Mouse (Mus musculus): ENCODE data around the gene Tsc22d3. TPM values are rescaled to one million over a fixed set of nuclear protein-coding genes. Genes with fewer than 3 reads are reported as not detected.
"Not testable (repeated sequence)": the region's sequence is repeated elsewhere in the genome, so short reads cannot be mapped to it uniquely, and the experiment has no call there.

The Tsc22d3 gene
- polyA plus RNA-seq, 1 experiment, result 49.7 TPM

- 16% methylated on average over 1 of the region's 1 CpGs for WGBS
- no peak for DNase-seq (ENCODE audit: low read depth, low spot score)
Observed at GRCm38 (mm10) chrX:140567711-140568407, 32.6 kb downstream of the Tsc22d3 start.

GRCm38 (mm10) chrX:140565759-140566158, 34.7 kb downstream of the Tsc22d3 start:
- no peak for DNase-seq (ENCODE audit: low read depth, low spot score)
- 81% methylated on average over 2 of the region's 2 CpGs for WGBS

GRCm38 (mm10) chrX:140565212-140565611, 35.2 kb downstream of the Tsc22d3 start:
- WGBS, result 94% methylated on average over 3 of the region's 3 CpGs
- no peak for DNase-seq (ENCODE audit: low read depth, low spot score)

- no peak for DNase-seq (ENCODE audit: low read depth, low spot score)
- 65% methylated on average over 1 of the region's 1 CpGs for WGBS
Observed at GRCm38 (mm10) chrX:140564777-140565176, 35.7 kb downstream of the Tsc22d3 start.

GRCm38 (mm10) chrX:140558176-140558844, 42.1 kb downstream of the Tsc22d3 start:
- 27% methylated on average over 6 of the region's 6 CpGs for WGBS
- no peak for DNase-seq (ENCODE audit: low read depth, low spot score)

GRCm38 (mm10) chrX:140555965-140556364, 44.5 kb downstream of the Tsc22d3 start:
- 69% methylated on average over 2 of the region's 2 CpGs for WGBS
- DNase-seq (ENCODE audit: low read depth, low spot score), result no peak

- WGBS, result 48% methylated on average over 3 of the region's 3 CpGs
- no peak for DNase-seq (ENCODE audit: low read depth, low spot score)
Observed at GRCm38 (mm10) chrX:140555423-140555822, 45.0 kb downstream of the Tsc22d3 start.

GRCm38 (mm10) chrX:140547660-140548419, 52.6 kb downstream of the Tsc22d3 start:
- 83% methylated on average over 7 of the region's 7 CpGs for WGBS

GRCm38 (mm10) chrX:140544737-140545136, 55.7 kb downstream of the Tsc22d3 start:
- DNase-seq (ENCODE audit: low read depth, low spot score), result no peak
- WGBS, result 25% methylated on average over 3 of the region's 3 CpGs

More at GRCm38 (mm10) chrX:140547660-140548419, 52.6 kb downstream of the Tsc22d3 start:
- no peak for DNase-seq (ENCODE audit: low read depth, low spot score)

GRCm38 (mm10) chrX:140542938-140543673, 57.4 kb downstream of the Tsc22d3 start:
- WGBS, result 24% methylated on average over 18 of the region's 18 CpGs
- no peak for DNase-seq (ENCODE audit: low read depth, low spot score)

GRCm38 (mm10) chrX:140542474-140542845, 58.0 kb downstream of the Tsc22d3 start:
- DNase-seq (ENCODE audit: low read depth, low spot score), result no peak
- WGBS, result 12% methylated on average over 21 of the region's 21 CpGs

GRCm38 (mm10) chrX:140541711-140542473, 58.6 kb downstream of the Tsc22d3 start:
- DNase-seq (ENCODE audit: low read depth, low spot score), result no peak
- WGBS, result 17% methylated on average over 10 of the region's 10 CpGs

GRCm38 (mm10) chrX:140540500-140541114, 59.9 kb downstream of the Tsc22d3 start:
- DNase-seq (ENCODE audit: low read depth, low spot score), result no peak
- WGBS, result 61% methylated on average over 15 of the region's 15 CpGs

- WGBS, result 69% methylated on average over 3 of the region's 3 CpGs
- DNase-seq (ENCODE audit: low read depth, low spot score), result not testable (repeated sequence)
Observed at GRCm38 (mm10) chrX:140539831-140540230, 60.6 kb downstream of the Tsc22d3 start.

- WGBS, result 62% methylated on average over 3 of the region's 3 CpGs
- no peak for DNase-seq (ENCODE audit: low read depth, low spot score)
Observed at GRCm38 (mm10) chrX:140539111-140539680, 61.3 kb downstream of the Tsc22d3 start.

- WGBS, result 21% methylated on average over 2 of the region's 2 CpGs
- DNase-seq (ENCODE audit: low read depth, low spot score), result no peak
Observed at GRCm38 (mm10) chrX:140538649-140539048, 61.8 kb downstream of the Tsc22d3 start.

- WGBS, result 21% methylated on average over 6 of the region's 6 CpGs
Observed at GRCm38 (mm10) chrX:140537662-140538061, 62.8 kb downstream of the Tsc22d3 start.

GRCm38 (mm10) chrX:140535487-140535886, 65.0 kb downstream of the Tsc22d3 start:
- WGBS, result 68% methylated on average over 1 of the region's 1 CpGs
- DNase-seq (ENCODE audit: low read depth, low spot score), result no peak

More at GRCm38 (mm10) chrX:140537662-140538061, 62.8 kb downstream of the Tsc22d3 start:
- DNase-seq (ENCODE audit: low read depth, low spot score), result no peak

Measured in large intestine, adult 2 months (tissue).